Mouse (Mus musculus) heart, postnatal 0 days (tissue): ENCODE results near the gene Sema5a.

Experiments
- CTCF ChIP-seq: IDR thresholded peaks from 2 replicates; pipeline ENCODE4 v1.5.1; 2016; ENCODE audit warnings: antibody characterized with exemption, control low read depth, low read depth
- EP300 ChIP-seq: IDR thresholded peaks from 2 replicates; pipeline ENCODE4 v1.6.1; 2016; ENCODE audit warnings: antibody characterized with exemption, low read depth

- TF ChIP-seq CTCF (no peak), EP300 (no peak)
These were observed 330.6 kb downstream of the Sema5a start for GRCm38 (mm10) chr15:32575212-32575611.
